Mouse (Mus musculus) hindbrain, embryonic 12.5 days (tissue): ENCODE data around the gene Klhdc8b. TPM values are rescaled to one million over a fixed set of nuclear protein-coding genes. Genes with fewer than 3 reads are reported as not detected.
A peak's percentile ranks its signal among the peaks of the same experiment; 100 is the strongest.

Experiments
- ATAC-seq: fragments of 200-750 bp; cut with Nextera tagmentation; 2 replicates; pipeline ENCODE4 v1.8.0; 2017; ENCODE audit warnings: moderate TSS enrichment; ENCODE audit not compliant: low FRiP score
- H3K27ac ChIP-seq: fragments of 300-500 bp; sonication (generic); 2 replicates; pipeline ENCODE4 v1.5.1; 2016; ENCODE audit warnings: mild to moderate bottlenecking
- H3K27me3 ChIP-seq: fragments of 300-500 bp; sonication (generic); 2 replicates; pipeline ENCODE4 v1.6.1; 2016; ENCODE audit warnings: mild to moderate bottlenecking
- H3K36me3 ChIP-seq: fragments of 300-500 bp; sonication (generic); 2 replicates; pipeline ENCODE4 v1.6.1; 2016; ENCODE audit warnings: mild to moderate bottlenecking
- H3K4me1 ChIP-seq: fragments of 300-500 bp; sonication (generic); 2 replicates; pipeline ENCODE4 v1.6.1; 2016
- H3K4me2 ChIP-seq: fragments of 300-500 bp; sonication (generic); replicated peaks from 2 replicates; pipeline ENCODE4 v1.6.1; 2016; ENCODE audit warnings: mild to moderate bottlenecking
- H3K4me3 ChIP-seq: fragments of 300-500 bp; sonication (generic); 2 replicates; pipeline ENCODE4 v1.5.1; 2016; ENCODE audit warnings: mild to moderate bottlenecking
- H3K9ac ChIP-seq: fragments of 300-500 bp; sonication (generic); 2 replicates; pipeline ENCODE4 v1.6.1; 2016; ENCODE audit warnings: mild to moderate bottlenecking, moderate library complexity
- H3K9me3 ChIP-seq: fragments of 300-500 bp; sonication (generic); replicated peaks from 2 replicates; pipeline ENCODE4 v1.6.1; 2016; ENCODE audit warnings: mild to moderate bottlenecking
- WGBS: fragments of 180-500 bp; shearing (Covaris S2); methylation state at CpG from one replicate; pipeline ENCODE4 v1.1.7; 2016; 5-methylcytosine and 5-hydroxymethylcytosine counted together
- polyA plus RNA-seq: library from polyadenylated mRNA; unstranded; fragments of >200 nt; fragmentation: Nextera tagmentation; extraction: Ambion mirVana; gene quantifications from 2 replicates; pipeline ENCODE4 v1.2.1, GENCODE M21; 2016

Gene Klhdc8b
- polyA plus RNA-seq, 1 experiment from 2014 or later: 57.7 TPM

DNA sequence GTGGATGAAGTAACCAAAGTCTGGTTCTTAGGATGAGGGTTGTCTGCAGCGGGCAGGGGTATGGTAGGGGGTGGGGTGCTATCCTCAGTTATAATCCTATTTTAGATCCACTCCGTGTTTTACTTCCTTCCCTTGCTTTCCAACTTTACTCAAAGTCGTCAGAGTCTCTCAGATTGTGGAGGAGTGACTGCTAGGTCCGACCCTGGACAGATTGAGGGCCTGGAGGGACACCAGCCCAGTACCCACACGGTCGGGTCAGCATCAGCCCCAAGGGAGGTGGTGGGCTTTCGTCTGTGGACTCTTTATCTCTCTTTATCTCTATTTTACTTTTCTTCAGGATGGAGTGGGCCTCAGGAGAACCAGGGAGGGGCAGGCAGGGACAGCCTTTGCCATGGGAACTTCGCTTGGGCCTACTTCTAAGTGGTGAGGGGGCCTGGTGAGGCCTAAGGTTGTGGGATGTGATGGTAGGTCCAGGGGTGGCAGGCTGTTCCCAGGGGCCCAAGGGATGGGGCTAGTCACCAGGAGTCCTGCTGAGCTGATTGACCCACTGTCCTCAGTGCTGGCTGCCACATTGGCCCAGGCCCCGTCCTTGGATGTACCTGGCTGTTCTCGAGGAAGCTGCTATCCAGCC lies 18.5 kb upstream of the Klhdc8b start, which contains the start of gene Lamb2:
TSS of gene Lamb2 (plus strand) at position 16 of the 631 bp plus-strand sequence.
- ATAC-seq: peak; percentile 35; the same call in 1 of the 2 replicates
- H3K36me3 ChIP-seq: peaks cover 14% of the 10 kb centered on the region
- 14% methylated on average over 10 of the region's 10 CpGs for WGBS
- H3K9me3 ChIP-seq: no peaks in the 10 kb centered on the region
- H3K4me3 ChIP-seq: peak within 1 kb of the TSS; percentile 34
- no peaks in the 10 kb centered on the region for H3K27me3 ChIP-seq
- peak within 1 kb of the TSS; percentile 70 for H3K27ac ChIP-seq
- peaks cover 22% of the 10 kb centered on the region for H3K4me1 ChIP-seq
- H3K9ac ChIP-seq: peak within 1 kb of the TSS; percentile 69
- peak within 1 kb of the TSS; percentile 60 for H3K4me2 ChIP-seq

- Histone ChIP-seq H3K4me1 (peaks cover 22% of the 10 kb centered on the region), H3K36me3 (peaks cover 11% of the 10 kb centered on the region), H3K4me3 (peak overlapping the region; percentile 34), H3K9me3 (no peaks in the 10 kb centered on the region), H3K4me2 (peak overlapping the region; percentile 60), H3K27ac (no peak overlapping the region), H3K27me3 (no peaks in the 10 kb centered on the region), H3K9ac (no peak overlapping the region)
- peak; percentile 35 for ATAC-seq
- 34% methylated on average over 11 of the region's 11 CpGs for WGBS
These were observed 17.9 kb upstream of the Klhdc8b start for GRCm38 (mm10) chr9:108479241-108479640.

GRCm38 (mm10) chr9:108478638-108479156 lies 17.3 kb upstream of the Klhdc8b start:
- WGBS: under 1% methylated on average over 20 of the region's 20 CpGs
- peak; percentile 60 for ATAC-seq
- peak overlapping the region; percentile 70 for H3K27ac ChIP-seq

GRCm38 (mm10) chr9:108474528-108474927 lies 13.1 kb upstream of the Klhdc8b start:
- no peak for ATAC-seq
- 89% methylated on average over 1 of the region's 1 CpGs for WGBS
- H3K4me1 ChIP-seq: peaks cover 11% of the 10 kb centered on the region
- H3K36me3 ChIP-seq: no peaks in the 10 kb centered on the region
- no peak overlapping the region for H3K4me2 ChIP-seq
- H3K4me3 ChIP-seq: no peak overlapping the region
- no peaks in the 10 kb centered on the region for H3K27me3 ChIP-seq
- no peaks in the 10 kb centered on the region for H3K9me3 ChIP-seq
- no peak overlapping the region for H3K9ac ChIP-seq
- no peak overlapping the region for H3K27ac ChIP-seq

More at GRCm38 (mm10) chr9:108478638-108479156, 17.3 kb upstream of the Klhdc8b start:
- Histone ChIP-seq H3K36me3 (0 out of 2 replicates have a peak, but pooled peaks cover 6% of the 10 kb centered on the region), H3K9ac (0 out of 2 replicates have a peak overlapping the region, but pooled peaks have one; percentile 41), H3K4me2 (peak overlapping the region; percentile 60), H3K4me1 (peaks cover 22% of the 10 kb centered on the region), H3K27me3 (no peaks in the 10 kb centered on the region), H3K9me3 (no peaks in the 10 kb centered on the region), H3K4me3 (peak overlapping the region; percentile 34)

DNA sequence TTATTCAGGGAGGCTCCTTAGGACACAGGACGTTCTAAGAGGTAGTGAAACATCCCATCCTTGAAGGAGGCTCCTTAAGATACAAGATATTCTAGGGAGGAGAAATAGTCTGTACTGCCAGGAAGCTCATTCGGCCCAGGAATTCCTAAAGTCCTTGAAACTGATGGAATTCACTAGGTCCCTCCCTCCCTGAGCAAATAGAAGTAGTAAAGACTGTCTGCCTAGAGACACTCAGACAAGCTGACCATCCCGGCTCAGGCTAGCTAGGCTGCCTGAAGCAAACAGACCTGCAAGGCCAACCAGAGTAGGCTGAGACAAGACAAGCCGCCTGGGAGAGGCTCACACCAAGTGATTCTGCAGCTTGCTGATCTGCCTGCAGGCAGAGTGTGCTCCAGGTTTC lies 8.5 kb upstream of the Klhdc8b start:
- Histone ChIP-seq H3K4me1 (no peaks in the 10 kb centered on the region), H3K4me2 (no peak overlapping the region), H3K9ac (no peak overlapping the region), H3K4me3 (no peak overlapping the region), H3K9me3 (no peaks in the 10 kb centered on the region), H3K36me3 (peaks cover 15% of the 10 kb centered on the region), H3K27ac (no peak overlapping the region), H3K27me3 (no peaks in the 10 kb centered on the region)
- 76% methylated on average over 4 of the region's 4 CpGs for WGBS
- ATAC-seq: no peak

DNA sequence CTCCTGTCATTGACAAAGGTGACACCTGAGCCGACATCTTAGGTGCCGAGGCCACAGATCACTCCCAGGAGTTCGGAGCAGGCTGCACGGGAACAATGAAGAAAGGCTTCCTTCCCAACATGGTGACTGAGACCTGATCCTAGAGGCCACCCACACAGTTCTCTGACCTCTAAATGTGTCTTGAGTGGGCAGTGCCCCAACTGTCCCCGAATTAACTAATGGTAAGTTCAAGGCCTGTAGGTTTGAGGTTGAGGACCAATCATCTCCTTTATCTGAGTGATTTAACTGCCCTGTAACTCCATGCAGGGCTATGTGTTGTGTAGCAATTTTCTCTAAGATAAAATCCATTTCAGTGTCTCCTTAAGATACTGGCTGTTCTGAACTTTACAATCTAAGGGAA lies 8.0 kb upstream of the Klhdc8b start:
- no peak for ATAC-seq
- Histone ChIP-seq H3K9me3 (no peaks in the 10 kb centered on the region), H3K27ac (no peak overlapping the region), H3K4me1 (no peaks in the 10 kb centered on the region), H3K36me3 (peaks cover 19% of the 10 kb centered on the region), H3K9ac (no peak overlapping the region), H3K4me3 (no peak overlapping the region), H3K4me2 (no peak overlapping the region), H3K27me3 (no peaks in the 10 kb centered on the region)
- 75% methylated on average over 5 of the region's 5 CpGs for WGBS

DNA sequence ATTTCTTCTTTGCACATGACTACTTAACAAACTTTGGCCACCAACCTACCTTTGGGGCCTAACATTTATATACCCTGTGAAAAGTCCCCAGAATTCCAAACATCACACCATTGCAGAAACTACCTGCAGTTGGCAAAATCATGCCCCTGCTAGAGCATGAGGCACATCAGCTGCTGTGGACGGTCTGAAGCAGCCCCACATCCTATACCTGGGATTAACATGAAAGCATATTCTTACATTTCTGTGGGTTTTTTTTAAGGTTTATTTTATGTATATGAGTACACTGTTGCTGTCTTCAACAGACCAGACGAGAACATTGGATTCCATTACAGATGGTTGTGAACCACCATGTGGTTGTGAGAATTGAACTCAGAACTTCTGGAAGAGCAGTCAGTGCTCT lies 4.8 kb upstream of the Klhdc8b start:
- Histone ChIP-seq H3K4me2 (no peak overlapping the region), H3K4me3 (no peak overlapping the region), H3K27me3 (no peaks in the 10 kb centered on the region), H3K36me3 (peaks cover 34% of the 10 kb centered on the region), H3K4me1 (peaks cover 12% of the 10 kb centered on the region), H3K9me3 (no peaks in the 10 kb centered on the region), H3K9ac (no peak overlapping the region), H3K27ac (no peak overlapping the region)
- ATAC-seq: no peak
- WGBS: 95% methylated on average over 2 of the region's 2 CpGs

- H3K27me3 ChIP-seq: peaks cover 3% of the 10 kb centered on the region; the same call in 1 of the 2 replicates
- H3K4me3 ChIP-seq: no peak overlapping the region
- no peaks in the 10 kb centered on the region for H3K9me3 ChIP-seq
- peaks cover 16% of the 10 kb centered on the region for H3K4me1 ChIP-seq
- H3K9ac ChIP-seq: no peak overlapping the region
- ATAC-seq: no peak
- no peak overlapping the region for H3K27ac ChIP-seq
- H3K36me3 ChIP-seq: peaks cover 34% of the 10 kb centered on the region
- no peak overlapping the region for H3K4me2 ChIP-seq
- WGBS: over 99% methylated on average over 9 of the region's 9 CpGs
These were observed 2.3 kb upstream of the Klhdc8b start for GRCm38 (mm10) chr9:108463713-108464112.

DNA sequence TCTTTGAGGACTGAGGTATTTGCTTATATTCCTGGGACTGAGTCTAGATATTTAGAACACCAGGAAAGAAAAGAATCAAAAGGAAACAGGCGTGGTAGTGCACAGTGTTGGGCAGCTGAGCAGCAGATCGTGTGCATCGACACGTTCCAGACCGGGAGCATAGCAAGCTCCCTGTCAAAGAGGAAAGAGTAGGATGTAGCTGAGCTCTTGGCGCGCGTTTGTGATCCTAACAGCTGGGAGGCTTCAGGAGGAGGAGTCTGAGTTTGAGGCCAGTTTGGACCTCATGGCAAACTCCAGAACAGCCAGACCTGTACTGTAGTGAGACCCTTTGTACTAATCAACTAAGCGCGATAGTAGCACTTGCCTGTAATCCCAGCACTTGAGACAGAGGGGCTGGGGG lies 811 bp upstream of the Klhdc8b start:
- H3K4me3 ChIP-seq: no peak overlapping the region
- peaks cover 16% of the 10 kb centered on the region for H3K4me1 ChIP-seq
- H3K27me3 ChIP-seq: peaks cover 10% of the 10 kb centered on the region; the same call in 1 of the 2 replicates
- 94% methylated on average over 10 of the region's 10 CpGs for WGBS
- H3K9me3 ChIP-seq: no peaks in the 10 kb centered on the region
- no peak for ATAC-seq
- H3K9ac ChIP-seq: no peak overlapping the region
- 0 out of 2 replicates have a peak overlapping the region, but pooled peaks have one; percentile 91 for H3K4me2 ChIP-seq
- H3K27ac ChIP-seq: no peak overlapping the region
- peaks cover 34% of the 10 kb centered on the region for H3K36me3 ChIP-seq

DNA sequence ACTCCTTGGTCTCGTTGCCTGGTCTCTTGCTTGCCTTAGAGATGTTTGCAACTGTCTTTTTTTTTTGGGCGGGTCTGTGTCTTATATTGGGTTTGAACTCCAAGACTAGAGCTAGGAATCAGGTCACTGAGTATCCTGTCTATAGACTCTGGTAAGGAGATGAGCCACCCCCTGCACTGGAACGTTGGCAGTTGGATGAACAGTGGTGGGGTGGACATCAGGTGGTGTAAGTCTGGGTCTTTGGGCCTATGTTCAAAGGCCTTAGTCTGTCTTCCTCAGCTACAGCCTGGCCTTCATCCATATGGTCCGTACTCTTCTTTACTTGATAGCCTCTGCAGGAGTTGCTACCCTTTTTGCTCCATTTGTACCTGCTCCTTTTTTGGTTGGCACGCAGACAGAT lies 294 bp upstream of the Klhdc8b start:
- no peak overlapping the region; the same call in 1 of the 2 replicates for H3K9ac ChIP-seq
- peaks cover 34% of the 10 kb centered on the region for H3K36me3 ChIP-seq
- H3K27ac ChIP-seq: no peak overlapping the region
- H3K9me3 ChIP-seq: no peaks in the 10 kb centered on the region
- 87% methylated on average over 5 of the region's 5 CpGs for WGBS
- H3K4me1 ChIP-seq: peaks cover 16% of the 10 kb centered on the region
- H3K4me3 ChIP-seq: peak overlapping the region; percentile 93
- H3K4me2 ChIP-seq: peak overlapping the region; percentile 91
- H3K27me3 ChIP-seq: peaks cover 10% of the 10 kb centered on the region; the same call in 1 of the 2 replicates
- no peak for ATAC-seq

DNA sequence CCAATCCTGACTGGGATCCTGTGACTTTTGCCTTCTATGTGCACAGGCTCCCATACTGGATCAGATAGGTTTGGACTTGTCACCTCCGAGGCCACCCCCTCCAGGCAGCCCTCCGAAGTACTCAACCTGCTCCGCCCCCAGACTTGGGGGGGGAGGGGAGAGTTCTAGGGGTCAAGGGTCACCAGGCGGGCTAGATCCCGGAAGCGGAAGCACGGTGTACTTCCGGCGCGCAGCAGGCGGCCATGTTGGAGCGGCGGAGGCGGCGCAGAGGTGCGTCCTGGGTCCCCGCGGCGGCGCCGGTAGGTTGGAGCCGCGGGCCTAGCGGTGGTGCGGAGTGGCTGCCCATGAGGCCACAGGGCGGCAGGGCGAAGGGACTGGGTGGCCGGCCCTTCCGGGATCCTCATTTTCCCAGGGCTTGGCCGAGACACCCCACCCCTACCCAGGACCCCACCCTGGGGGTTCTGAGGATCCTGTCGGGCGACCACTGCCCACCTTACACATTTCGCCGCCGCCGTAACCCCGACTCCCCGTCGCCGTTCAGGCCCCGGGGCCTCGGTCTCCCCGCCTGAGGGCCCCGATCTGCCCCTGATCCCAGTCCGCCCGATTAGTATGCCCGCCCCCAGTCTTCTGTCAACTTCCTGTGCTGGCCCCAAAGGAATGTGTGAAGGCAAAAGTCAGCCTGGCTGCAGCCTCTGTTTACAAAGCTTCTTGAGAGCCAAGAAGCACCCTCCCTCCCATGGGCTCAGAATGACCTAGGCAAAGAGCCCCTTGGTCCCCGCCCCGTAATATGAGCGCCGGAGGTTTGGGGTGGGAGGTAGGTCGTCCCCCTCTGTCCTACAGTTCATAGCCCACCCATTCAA lies 832 bp downstream of the Klhdc8b start, which contains the start of gene Ccdc71:
TSS of gene Ccdc71 (plus strand) at position 209 of the 860 bp plus-strand sequence.
- H3K4me1 ChIP-seq: peaks cover 16% of the 10 kb centered on the region
- peak; percentile 83 for ATAC-seq
- H3K9me3 ChIP-seq: no peaks in the 10 kb centered on the region
- H3K4me3 ChIP-seq: peak within 1 kb of the TSS; percentile 93
- peak within 1 kb of the TSS; percentile 93 for H3K9ac ChIP-seq
- peak within 1 kb of the TSS; percentile 87 for H3K27ac ChIP-seq
- H3K36me3 ChIP-seq: peaks cover 26% of the 10 kb centered on the region
- WGBS: 2% methylated on average over 38 of the region's 52 CpGs
- H3K4me2 ChIP-seq: peak within 1 kb of the TSS; percentile 91
- H3K27me3 ChIP-seq: peaks cover 14% of the 10 kb centered on the region

DNA sequence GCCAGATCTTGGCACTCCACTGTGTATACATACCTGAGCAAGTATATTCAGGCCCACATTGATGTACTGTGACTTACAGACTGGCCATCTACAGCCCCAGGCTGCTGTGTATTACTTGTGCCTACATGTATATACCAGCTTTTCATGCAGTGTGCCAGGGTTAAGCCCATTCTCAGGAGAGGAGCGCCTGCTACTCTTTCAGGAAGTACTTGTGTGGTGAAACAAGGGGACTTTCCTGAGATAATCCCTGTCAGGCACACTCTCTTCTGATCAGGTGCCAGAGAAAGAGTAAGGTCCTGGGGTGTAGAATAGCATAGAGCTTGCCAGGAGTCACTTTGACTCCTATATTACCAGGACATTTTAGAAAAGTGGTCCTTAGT lies 1.5 kb downstream of the Klhdc8b start:
- WGBS: 88% methylated on average over 1 of the region's 1 CpGs
- peak overlapping the region; percentile 87 for H3K27ac ChIP-seq
- peak; percentile 18; the same call in 1 of the 2 replicates for ATAC-seq

More for the DNA sequence above, 1.5 kb downstream of the Klhdc8b start:
- Histone ChIP-seq H3K4me2 (peak overlapping the region; percentile 91), H3K36me3 (peaks cover 20% of the 10 kb centered on the region), H3K27me3 (peaks cover 14% of the 10 kb centered on the region), H3K9ac (no peak overlapping the region), H3K4me3 (peak overlapping the region; percentile 93), H3K4me1 (peaks cover 16% of the 10 kb centered on the region), H3K9me3 (no peaks in the 10 kb centered on the region)
